Mouse (Mus musculus): ENCODE measurements around the gene Olfr963.

- TF ChIP-seq CTCF (IDR thresholded peaks at IDR 0.05; ENCODE audit: extremely low read depth, insufficient read depth, insufficient read length, insufficient replicate concordance) (no peak), POLR2A (IDR thresholded peaks at IDR 0.05; ENCODE audit: low read depth, low read length) (no peak)
Observed at GRCm38 (mm10) chr9:39624711-39625110, 42.3 kb upstream of the Olfr963 start.

Measured in spleen, adult 2 months (tissue).